In genomic region chr7:63321951-63322710, GRCm38 (mm10) we compare ENCODE assay signal across 9 mouse cellular contexts.
DNase-seq lines count a peak whose midpoint lies in the region; ATAC-seq and TF ChIP-seq lines count a peak whose summit lies in the region.
"Had no signal": no experiment of that assay in that cellular context is flagged by ENCODE, and none has a peak within 500 bp of the region (broad histone marks: within the 10 kb centered on the region; RNA-seq: fewer than 3 reads in every experiment).

No protein-coding gene starts in this region.

- DNase-seq in kidney, adult 2 months: peak; percentile 42
- peak; percentile 71 for DNase-seq in ZHBTc4 (ENCODE audit: low read depth, low spot score)
- DNase-seq in embryo, embryonic 10 days (ENCODE audit: low spot score): peak; percentile 86
- peak; percentile 90 for DNase-seq in hindbrain, embryonic 14.5 days (ENCODE audit: low spot score)
- peak; percentile 51 to 70 for DNase-seq in left cerebral cortex, postnatal 36 days (ENCODE audit: low spot score in 2 of 2)
- DNase-seq in right cerebral cortex, adult 18-20 months: peak; percentile 71

- no peaks in the 10 kb centered on the region for H3K9me3 ChIP-seq in kidney, embryonic 16.5 days (ENCODE audit: low read length)
- H3K9me3 ChIP-seq in hindbrain, embryonic 14.5 days (ENCODE audit: control insufficient read depth, low read length): no peaks in the 10 kb centered on the region

- TF ChIP-seq POLR2A in kidney, adult 2 months (IDR thresholded peaks at IDR 0.05; ENCODE audit: low read depth, low read length): no peak

- intact Hi-C loops in left cerebral cortex, postnatal 36 days (cut with DNase I): loop anchor here (2.0 kb wide), 2 partner anchors 265 to 351 kb away; no protein-coding TSS in a partner anchor

- no peaks in the 10 kb centered on the region for H3K36me3 ChIP-seq in kidney, adult 2 months (ENCODE audit: control insufficient read depth, insufficient read depth, low read length)
- no peaks in the 10 kb centered on the region for H3K36me3 ChIP-seq in kidney, embryonic 16.5 days (ENCODE audit: insufficient read depth, low read length)
- no peaks in the 10 kb centered on the region for H3K36me3 ChIP-seq in hindbrain, embryonic 14.5 days (replicated peaks; ENCODE audit: control insufficient read depth, insufficient read depth)

- H3K9ac ChIP-seq in kidney, embryonic 16.5 days (replicated peaks; ENCODE audit: low read length): no peak overlapping the region
- no peak overlapping the region for H3K9ac ChIP-seq in hindbrain, embryonic 14.5 days

- ATAC-seq in kidney, embryonic 16.5 days (ENCODE audit: low FRiP score, low TSS enrichment): no peak
- ATAC-seq in hindbrain, embryonic 14.5 days (ENCODE audit: low FRiP score): peak; percentile 42; the same call in 1 of the 2 replicates
- no peak for ATAC-seq in activated CD4-positive, CD25-positive, alpha-beta regulatory T cell, adult 4 months

- no peak overlapping the region for H3K27ac ChIP-seq in kidney, adult 2 months (ENCODE audit: insufficient read depth, low read depth, low read length)
- H3K27ac ChIP-seq in kidney, embryonic 16.5 days (ENCODE audit: low read length): no peak overlapping the region
- no peak overlapping the region for H3K27ac ChIP-seq in hindbrain, embryonic 14.5 days
- H3K27ac ChIP-seq: macrophage had no signal

- H3K4me2 ChIP-seq in kidney, embryonic 16.5 days (replicated peaks; ENCODE audit: low read depth, low read length): no peak overlapping the region
- no peak overlapping the region for H3K4me2 ChIP-seq in hindbrain, embryonic 14.5 days (replicated peaks)

- no peaks in the 10 kb centered on the region; the same call in 1 of the 2 replicates for H3K27me3 ChIP-seq in kidney, adult 2 months (replicated peaks; ENCODE audit: control insufficient read depth, insufficient read depth, low read length)
- no peaks in the 10 kb centered on the region for H3K27me3 ChIP-seq in kidney, embryonic 16.5 days (ENCODE audit: insufficient read depth, low read length)
- H3K27me3 ChIP-seq in hindbrain, embryonic 14.5 days (ENCODE audit: control insufficient read depth, insufficient read depth, low read length): no peaks in the 10 kb centered on the region

- H3K4me1 ChIP-seq in kidney, adult 2 months (ENCODE audit: control insufficient read depth, insufficient read depth, low read length): no peaks in the 10 kb centered on the region
- no peaks in the 10 kb centered on the region for H3K4me1 ChIP-seq in kidney, embryonic 16.5 days (ENCODE audit: insufficient read depth, low read length)
- H3K4me1 ChIP-seq in hindbrain, embryonic 14.5 days (replicated peaks; ENCODE audit: control insufficient read depth, insufficient read depth, low read length): no peaks in the 10 kb centered on the region; the same call in 1 of the 2 replicates

- H3K4me3 ChIP-seq in kidney, adult 2 months (ENCODE audit: insufficient read depth, low read depth, low read length): no peak overlapping the region
- no peak overlapping the region for H3K4me3 ChIP-seq in kidney, embryonic 16.5 days (ENCODE audit: low read length)
- no peak overlapping the region for H3K4me3 ChIP-seq in hindbrain, embryonic 14.5 days (replicated peaks; ENCODE audit: low read length)

- TF ChIP-seq CTCF in kidney, adult 2 months (conservative IDR thresholded peaks at IDR 0.05; ENCODE audit: insufficient read depth, insufficient read length, low read depth, low read length): peak; percentile 42

- WGBS in kidney, adult 2 months: 29% methylated on average over 11 of the region's 11 CpGs
- 33% methylated on average over 11 of the region's 11 CpGs for WGBS in kidney, embryonic 16.5 days
- WGBS in hindbrain, embryonic 14.5 days: 34% methylated on average over 11 of the region's 11 CpGs
